Mouse (Mus musculus) layer of hippocampus, adult 18-20 months (tissue): ENCODE data around the gene Snap23. TPM values are rescaled to one million over a fixed set of nuclear protein-coding genes. Genes with fewer than 3 reads are reported as not detected.

Source experiments
- DNase-seq, 2 experiments: peaks; one replicate each; pipeline ENCODE4 v3.0.0; 2022; ENCODE audit warnings: low spot score in 2 of 2
- total RNA-seq, 2 experiments: library from RNA; stranded (reverse); gene quantifications; 2 replicates each; pipeline ENCODE4 v1.2.3; 2021

Gene Snap23
- total RNA-seq, 2 experiments from 2014 or later = 15.4 to 19.2 TPM

DNA sequence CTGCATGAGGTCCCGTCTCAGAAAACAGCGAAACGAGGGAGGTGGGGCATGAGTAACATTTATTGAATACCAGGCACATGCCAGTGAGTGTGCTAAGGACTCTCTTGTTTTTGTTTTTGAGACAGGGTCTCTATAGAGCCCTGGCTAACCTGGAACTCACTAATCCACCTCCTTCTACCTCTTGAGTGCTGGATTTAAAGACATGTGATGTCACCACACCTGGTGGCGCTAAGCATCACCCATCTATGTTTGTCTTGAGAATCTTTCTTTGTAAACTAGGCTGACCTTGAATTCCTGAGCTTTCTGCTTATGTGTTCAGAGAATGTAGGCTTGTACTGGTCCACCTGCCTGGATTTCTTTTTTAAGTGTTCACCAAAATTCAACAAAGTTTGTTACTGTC lies 10.3 kb downstream of the Snap23 start:
- DNase-seq = no peak

DNA sequence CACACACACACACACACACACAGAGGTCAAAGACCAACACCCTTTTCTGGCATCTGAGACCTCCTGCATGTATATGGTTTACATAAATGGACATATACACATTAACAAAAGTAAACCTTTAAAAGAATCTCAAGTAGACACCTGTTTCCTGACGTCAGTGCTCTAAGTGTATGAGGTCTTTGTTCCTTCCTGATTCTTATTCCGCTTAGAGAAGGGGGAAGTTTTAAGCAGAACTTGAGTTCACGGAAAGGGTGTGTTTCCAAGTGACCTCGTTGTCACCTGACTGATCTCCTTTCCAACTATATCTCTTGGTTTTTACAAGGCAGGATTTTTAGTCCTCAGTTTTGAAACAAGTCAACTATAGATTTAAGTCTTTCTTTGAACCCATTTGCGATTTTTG lies 10.8 kb downstream of the Snap23 start:
- DNase-seq = no peak

DNA sequence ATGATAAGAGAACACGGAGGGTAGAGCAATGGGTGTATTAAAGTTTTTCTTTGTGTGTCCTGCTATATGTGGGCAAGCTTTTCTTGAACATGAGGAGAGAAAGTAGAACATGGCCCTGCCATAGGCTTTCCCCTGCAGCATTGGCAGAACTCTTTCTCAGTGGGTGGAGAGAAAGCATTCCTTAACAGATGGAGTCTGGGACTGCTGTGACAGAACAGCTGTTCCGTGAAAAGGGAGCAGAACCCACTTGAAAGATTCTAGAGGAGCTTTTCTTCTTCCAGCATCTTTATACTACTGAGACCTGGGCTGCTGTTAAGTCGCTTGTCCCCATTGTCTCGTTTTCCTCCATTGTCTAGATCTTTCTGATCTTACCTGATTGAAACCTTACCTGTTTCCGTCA lies 22.3 kb downstream of the Snap23 start:
- DNase-seq = peak; percentile 48 to 71

DNA sequence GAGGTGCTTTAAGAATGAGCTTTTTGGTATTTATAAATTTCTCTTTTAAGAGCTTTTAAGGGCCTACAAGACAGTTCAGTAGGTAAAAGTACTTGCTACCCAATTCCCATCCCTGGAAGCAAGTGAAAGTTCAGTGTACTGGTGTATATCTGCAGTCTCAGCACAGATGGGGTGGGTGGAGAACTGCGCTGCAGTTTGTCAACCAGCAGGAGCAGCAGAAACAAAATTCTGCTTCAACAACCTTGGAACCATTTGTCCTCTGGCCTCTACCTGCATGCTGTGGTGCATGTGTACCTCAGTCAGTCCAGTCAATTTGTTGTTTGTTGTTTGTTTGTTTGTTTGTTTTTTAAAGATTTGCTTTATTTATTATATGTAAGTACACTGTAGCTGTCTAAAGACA lies 24.8 kb downstream of the Snap23 start:
- DNase-seq = peak in 1 of 2 experiments; percentile 45

DNA sequence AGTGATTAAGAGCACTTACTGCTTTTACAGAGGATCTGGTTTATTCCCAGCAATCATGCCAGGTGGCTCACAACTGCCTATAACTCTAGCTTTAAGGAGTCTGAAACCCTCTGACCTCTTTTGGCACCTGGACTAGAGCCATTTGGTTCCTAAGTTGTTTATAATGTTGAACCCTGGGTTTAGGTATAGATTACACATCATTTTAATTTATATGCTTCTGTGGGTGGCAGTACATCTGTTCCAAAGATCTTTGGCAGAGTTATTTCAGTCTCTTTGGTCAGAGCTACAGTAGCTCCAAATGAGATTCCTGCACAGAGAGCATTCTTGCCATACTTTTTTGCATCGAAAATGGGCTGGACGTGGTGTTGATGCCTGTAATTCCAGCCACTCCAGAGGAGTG lies 30.3 kb downstream of the Snap23 start:
- no peak for DNase-seq

DNA sequence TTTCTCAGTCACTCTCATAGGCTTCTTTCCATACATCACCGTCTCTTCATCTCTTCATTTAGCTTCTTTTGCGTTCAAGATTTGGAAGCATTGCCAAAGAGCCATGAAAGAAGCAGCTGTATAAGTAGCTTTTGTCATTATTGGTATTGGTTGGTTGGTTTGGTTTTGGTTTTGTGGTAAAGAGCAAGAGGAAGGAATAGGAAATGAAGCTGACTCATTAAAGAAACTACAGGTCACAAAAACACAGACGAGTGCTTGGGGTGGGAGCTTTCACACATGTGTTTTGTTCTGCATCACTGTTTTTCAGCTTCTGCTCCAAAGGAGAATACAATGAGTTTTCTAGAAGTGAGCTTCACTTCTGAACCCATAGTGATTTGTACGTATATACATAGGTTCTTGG lies 32.0 kb downstream of the Snap23 start:
- DNase-seq = no peak

DNA sequence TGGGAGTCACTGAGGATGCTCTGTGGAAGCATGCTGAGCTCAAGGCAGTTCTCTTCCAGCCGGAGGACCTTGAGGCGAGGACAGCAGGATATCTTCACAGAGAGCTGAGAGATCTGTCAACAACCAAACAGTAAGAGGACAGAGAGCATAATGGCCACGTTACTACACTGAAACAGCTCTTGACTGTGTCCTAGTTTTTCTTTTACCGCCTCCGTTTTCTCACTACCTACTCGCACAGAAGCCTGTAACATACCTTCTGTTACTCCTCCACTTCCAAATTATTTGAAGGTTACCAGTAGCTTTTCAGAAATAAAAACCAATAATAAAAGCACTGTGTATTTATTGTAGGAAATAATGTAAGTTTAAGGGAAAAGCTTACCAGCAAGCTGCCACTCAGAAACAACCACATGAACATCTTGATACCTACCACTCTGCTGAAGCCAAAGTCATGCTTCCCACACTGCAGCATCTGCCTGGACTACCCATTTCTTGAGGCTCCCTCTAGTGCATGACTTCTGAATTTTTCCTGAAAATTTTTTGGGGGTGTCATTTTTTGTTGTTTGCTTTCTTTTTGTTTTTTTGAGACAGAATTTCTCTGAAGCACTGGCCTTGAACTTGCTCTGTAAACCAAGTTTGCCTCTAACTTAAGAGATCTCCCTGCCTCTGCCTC lies 38.7 kb downstream of the Snap23 start:
- peak; percentile 25 to 63 for DNase-seq

DNA sequence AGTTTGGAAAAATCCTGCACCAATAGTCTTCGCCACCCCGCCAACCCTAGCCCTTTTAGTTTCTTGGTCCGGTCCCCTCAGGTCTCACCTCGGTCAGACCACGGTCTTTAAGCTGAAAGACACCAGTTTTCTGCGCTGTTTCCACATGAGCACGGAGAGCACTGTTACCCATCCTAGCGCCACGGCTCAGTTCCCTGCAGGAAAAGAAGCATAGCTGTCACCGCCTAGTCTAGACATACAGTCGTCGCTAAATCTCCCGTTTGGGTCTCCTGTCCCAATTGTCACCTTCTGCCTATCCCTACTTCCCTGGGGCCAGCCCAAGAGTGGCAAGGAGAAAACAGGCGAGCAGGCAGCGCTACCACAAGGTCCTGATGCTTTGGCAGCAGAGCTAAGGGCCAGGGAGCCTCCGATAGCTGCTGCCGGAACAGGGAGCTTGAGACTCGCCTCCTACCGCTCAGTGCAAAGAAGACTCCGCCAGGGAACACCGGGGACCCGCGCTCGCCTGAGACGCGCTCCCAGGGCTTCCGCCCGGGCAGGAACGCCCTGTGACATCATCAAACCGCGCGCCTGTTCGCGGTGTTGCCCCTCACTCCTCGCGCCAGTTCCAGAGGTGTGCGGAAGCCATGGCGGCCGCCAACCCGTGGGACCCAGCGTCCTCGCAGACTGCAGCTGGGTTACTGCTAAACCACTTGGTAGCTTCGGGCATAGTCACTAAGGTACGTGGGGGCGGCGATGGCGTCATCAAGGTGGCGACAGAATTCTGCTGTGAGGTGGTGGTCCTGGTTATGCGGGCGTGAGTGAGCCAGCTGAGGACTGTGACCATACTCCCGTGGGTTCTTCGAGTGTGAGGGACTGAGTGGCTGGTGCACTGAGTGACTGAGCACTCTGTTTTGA lies 41.6 kb downstream of the Snap23 start, which contains the start of the genes Haus2 and Lrrc57:
Haus2 (plus strand) TSS at position 554 of the 894 bp plus-strand sequence.
Lrrc57 (minus strand) TSS at position 691 of the 894 bp plus-strand sequence.
- DNase-seq = peak; percentile 87 to 93

DNA sequence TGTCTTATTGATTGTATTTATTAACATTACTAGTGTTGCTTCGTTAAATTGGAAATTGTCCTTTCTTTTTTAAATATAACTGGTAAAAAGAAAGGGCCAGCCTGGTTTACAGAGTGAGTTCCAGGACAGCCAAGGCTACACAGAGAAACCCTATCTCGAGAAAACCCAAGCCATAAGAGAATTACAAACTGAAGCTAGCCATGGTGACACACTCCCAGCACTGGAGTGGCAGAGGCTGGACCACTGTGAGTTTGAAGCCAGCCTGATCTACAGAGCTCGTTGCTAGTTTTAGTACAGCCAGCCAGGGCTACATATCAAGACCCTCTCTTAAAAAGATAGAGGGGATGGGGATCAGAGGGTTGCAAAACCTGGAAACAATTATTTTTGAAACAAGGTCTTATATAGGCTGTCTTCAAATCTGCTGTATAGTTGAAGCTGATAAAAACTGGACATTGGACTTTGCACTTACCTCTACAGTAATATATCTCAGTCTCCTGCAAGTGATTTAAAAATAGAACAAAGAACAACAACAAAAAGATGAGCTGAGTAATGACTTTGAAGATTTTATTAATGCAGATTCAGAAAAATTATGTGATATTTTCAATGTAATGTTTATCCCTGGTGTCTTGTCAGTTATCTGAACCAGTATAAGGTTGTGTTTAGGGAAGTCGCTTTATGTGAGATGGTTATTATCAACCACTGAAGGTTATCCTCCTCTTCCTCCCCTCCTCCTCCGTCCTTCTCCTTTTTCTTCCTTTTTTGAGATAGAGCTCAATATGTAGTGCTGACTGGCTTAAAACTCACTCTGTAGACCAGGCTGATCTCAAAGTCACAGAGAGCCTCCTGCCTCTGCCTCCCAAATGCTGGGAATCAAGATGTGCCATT lies 49.0 kb downstream of the Snap23 start:
- no peak for DNase-seq

DNA sequence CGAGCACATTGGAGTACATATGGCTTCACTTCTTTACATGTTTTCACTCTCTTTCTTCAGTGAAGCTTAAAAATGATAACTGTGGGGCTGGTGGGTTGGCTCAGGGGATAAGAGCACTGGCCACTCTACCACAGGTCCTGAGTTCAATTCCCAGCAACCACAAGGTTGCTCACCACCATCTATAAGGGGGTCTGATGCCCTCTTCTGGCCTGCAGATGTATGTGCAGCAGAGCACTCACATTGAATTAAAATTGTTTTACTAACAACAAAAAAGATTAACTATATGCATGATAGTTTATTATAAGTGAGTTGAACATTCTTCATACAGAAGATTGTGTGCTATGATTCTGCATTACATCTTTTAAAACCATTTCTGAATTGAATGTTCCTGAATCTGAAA lies 52.1 kb downstream of the Snap23 start:
- no peak for DNase-seq

DNA sequence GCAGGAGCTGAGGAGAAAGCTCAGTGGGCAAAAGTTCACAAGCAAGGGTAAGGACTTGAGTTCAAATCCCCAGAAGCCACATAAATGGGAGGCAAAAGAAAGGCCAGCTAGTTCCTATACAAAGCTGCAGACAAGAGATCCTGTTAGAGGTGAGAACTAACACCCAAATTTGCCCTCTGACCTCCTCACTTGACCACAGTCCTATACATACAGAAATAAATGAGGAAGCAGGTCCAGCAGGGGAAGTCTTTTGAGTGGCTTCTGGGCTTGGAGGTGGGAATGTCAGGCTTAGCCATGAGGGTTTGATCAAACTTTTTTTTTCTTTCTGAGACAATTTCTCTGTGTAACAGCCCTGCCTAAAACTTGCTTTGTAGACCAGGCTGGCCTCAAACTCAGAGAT lies 55.4 kb downstream of the Snap23 start:
- no peak for DNase-seq

DNA sequence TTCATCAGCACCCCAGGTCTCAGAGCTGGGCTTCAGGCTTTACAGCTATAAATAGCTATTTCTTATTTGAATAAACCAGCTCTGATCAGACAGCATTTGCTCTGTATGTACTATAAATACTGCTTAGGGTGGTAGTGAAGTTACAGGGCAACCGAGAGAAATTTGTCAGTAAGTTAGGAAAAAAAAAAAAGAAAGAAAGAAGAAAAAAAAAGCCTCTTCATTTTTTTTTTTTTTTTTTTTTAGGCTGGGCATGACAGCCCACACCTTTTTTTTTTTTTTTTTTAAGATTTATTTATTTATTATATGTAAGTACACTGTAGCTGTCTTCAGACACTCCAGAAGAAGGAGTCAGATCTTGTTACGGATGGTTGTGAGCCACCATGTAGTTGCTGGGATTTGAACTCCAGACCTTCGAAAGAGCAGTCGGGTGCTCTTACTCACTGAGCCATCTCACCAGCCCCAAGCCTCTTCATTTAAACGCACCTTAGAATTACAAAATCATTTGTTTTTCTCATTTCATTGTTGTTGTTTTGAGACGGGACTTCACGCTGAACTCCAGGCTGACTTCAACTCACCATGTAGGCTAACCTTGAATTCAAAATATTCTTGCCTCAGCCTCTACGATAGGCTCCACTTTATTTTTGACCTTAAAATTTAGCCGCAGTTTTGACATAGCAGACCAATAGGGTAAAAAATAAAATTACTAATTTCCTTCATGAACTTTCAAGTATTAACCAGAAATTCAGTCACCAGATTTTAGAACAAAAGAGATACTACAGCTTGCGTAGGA lies 60.8 kb downstream of the Snap23 start:
- no peak for DNase-seq

DNA sequence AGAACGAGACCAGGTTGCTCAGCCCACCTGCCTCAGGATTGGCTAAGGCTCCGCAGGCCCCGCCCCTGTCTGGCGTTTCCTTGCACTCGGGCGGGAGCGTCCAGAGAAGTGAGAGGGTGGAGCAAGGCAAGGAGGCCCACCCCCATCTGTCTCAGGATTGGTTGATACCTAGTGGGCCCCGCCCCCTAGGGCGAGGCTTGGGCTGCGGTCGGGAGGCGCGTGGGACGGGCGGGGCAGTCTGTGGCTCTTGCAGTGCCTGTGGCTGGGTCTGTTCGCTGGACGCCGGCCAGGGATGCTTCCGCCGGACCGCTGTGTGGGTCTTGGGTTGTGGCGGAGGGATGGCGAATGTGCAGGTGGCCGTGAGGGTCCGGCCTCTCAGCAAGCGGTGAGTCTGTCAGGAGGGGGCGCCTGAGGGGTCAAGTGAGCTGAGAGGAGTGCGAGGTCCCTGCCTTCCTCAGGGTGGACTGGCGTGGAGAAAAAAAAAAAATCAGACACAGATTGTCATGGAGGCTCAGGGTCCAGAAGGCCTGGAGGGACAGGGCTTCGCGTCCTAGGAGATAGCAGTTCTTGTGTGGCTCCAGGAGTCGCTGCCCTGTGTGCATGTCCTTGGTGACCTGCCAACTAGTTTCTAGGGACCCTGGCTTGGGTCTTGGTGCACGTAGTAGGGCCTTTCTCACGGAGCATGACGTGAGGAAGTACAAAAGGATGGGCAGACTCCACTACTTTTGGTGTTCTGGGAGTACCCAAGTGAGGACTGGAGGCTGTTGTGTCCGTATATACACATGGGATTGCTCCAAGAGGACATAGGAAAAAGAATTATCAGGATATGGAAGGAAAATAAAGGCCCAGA lies 61.6 kb downstream of the Snap23 start, which contains the start of gene Stard9:
Stard9 (plus strand) TSS at position 236 of the 850 bp plus-strand sequence.
- DNase-seq = peak; percentile 98

DNA sequence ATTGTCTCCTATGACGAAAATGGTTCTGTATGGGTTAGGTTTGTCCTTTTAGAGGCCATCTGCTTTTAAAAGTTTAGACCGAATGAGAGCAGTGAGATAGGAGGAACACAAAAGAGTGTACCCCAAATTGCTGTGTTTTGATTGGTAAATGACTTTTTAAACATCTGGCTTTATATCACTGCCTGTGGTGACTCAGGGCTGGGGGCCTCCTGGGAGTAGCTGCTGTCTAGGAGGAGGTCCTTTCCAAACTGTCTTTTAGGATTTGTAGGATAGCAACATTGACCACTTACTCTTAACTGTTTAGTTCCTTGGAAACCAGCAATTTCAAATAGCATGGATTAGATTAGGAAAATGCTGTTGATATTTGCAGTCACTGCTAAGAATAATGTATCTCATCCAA lies 62.8 kb downstream of the Snap23 start:
- no peak for DNase-seq

DNA sequence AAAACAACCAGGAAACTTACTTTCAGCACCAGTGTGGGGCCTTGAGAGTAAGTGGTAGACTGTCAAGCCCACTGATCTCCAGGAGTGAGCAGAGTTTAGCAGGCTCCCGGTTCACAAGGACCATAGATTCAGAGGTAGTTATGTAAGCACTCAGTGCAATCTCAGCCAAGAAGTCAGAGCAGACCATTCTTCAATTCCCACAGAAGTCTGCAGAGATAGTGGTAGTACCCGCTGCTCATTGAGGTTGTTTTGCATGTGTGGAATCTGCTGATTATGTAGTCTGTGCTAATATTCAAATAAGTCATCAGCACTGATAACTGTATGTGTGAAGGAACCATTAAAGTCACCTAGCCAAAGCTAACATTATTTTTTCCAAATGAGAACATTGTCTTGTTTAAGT lies 63.2 kb downstream of the Snap23 start:
- no peak for DNase-seq

DNA sequence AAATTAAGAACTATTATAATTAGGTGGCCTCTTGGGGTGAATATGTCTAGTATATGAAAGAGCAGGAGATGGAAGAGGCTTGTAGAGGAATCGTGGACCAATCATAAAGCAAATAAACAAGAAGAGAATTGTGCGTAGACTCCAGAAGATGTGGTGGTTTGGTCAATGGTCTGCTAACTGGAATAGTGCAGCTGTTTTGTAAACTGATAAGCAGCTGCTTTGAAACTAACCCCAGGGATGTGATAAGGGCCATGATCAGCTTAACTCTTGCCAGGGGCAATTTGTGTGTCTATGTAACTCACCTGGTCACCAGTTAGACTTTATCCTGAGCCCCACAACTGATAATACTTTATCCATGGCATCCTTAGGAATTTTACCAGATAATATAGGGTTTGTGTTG lies 64.0 kb downstream of the Snap23 start:
- DNase-seq = no peak

DNA sequence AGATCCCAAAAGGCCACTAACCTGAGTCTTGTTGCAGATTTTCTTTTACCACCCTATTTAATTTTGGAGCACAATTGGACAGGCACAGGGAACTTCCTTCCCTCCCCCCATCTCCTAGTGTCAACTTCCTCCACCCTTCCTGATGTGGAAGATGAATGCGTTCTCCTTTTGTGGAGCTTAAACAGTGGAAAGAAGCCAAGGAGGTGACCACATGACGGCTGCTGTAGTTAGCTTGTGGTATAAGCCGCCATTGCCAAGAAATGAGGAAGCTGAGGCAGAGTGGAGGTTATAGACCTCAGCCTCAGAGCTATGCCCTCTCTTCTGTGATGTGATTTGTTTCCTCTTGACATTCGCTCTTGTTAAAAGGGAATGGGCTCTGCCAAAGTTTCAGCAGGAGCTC lies 64.5 kb downstream of the Snap23 start:
- DNase-seq = no peak

DNA sequence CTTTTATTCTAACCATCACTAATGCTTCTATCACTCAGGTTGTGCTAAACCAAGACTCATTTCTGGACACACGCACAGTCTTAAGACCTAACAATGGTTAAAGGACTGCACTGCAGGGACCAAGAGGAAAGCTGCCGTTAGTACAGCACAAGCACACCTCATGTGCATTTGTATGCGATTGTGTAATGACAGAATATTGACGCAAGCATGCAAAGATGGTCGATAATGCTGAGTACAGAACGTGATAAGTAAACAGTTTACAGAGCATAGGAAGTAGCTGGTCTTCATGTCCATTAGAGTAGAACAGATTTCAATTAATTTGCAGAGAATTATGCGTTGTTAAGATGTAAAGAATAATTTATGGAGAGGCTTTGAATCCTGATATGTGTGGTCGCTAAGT lies 73.4 kb downstream of the Snap23 start:
- no peak for DNase-seq

DNA sequence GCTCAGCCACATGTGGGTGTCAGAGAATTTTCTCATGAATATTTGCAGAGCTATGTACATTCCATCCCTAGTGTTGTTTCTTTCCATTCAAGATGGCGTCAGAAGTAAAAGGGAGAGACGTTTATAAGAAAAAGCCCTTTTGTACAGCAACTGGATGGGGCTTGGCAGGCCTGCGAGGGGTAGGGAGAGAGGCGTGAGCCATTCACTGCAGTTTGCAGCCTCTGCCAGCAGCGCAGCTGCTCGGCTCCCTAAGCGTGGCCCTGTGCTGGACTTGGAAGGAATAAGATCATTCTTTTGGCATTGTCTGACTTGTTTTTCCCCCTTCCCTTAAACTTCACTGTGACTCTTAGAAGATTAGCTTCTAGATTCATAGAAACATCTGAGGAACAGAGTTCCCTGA lies 76.4 kb downstream of the Snap23 start:
- peak in 1 of 2 experiments; percentile 21 for DNase-seq

DNA sequence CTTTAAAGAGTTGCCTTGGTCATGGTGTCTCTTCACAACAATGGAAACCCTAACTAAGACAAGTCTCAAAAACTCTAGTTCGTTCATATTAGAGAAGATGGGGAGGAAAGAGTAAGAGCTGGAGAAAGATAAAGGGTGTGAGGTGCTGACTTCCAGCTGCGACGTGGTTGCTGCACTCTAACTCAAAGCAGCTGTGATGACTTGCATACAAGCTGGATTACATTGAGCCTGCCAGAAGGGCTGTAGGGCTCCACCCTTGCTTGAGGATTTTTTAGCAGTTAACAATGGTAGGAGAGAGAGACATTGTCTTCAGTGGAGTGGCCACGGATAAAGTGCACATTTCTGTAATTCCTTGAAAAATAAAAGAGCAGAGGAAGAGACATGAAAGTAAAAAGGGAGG lies 79.3 kb downstream of the Snap23 start:
- no peak for DNase-seq
